Mouse (Mus musculus) olfactory bulb, adult 2 months (tissue): ENCODE results near the gene Klf1. TPM values are rescaled to one million over a fixed set of nuclear protein-coding genes. Genes with fewer than 3 reads are reported as not detected.

Experiments used
- H3K27ac ChIP-seq: fragments of 200-500 bp; 2 replicates; pipeline ENCODE4 v1.5.1; 2012; ENCODE audit warnings: low read depth, low read length; ENCODE audit not compliant: insufficient read depth
- H3K4me1 ChIP-seq: fragments of 200-500 bp; 2 replicates; pipeline ENCODE4 v1.6.1; 2012; ENCODE audit warnings: low read length; ENCODE audit not compliant: control insufficient read depth, insufficient read depth
- H3K4me3 ChIP-seq: fragments of 200-500 bp; 2 replicates; pipeline ENCODE4 v1.5.1; 2012; ENCODE audit warnings: mild to moderate bottlenecking, low read depth, low read length, moderate library complexity; ENCODE audit not compliant: insufficient read depth
- CTCF ChIP-seq: fragments of 200-500 bp; IDR thresholded peaks from 2 replicates; pipeline ENCODE4 v1.5.1; 2012; ENCODE audit warnings: low read depth, mild to moderate bottlenecking, low read length, moderate library complexity; ENCODE audit not compliant: insufficient read depth
- POLR2A ChIP-seq: fragments of 200-500 bp; IDR thresholded peaks from 2 replicates; pipeline ENCODE4 v1.6.1; 2012; ENCODE audit warnings: mild to moderate bottlenecking, low read depth, low read length, moderate library complexity; ENCODE audit not compliant: insufficient read depth
- WGBS: fragments of 180-500 bp; shearing (Covaris S2); methylation state at CpG from one replicate; pipeline ENCODE4 v1.1.7; 2018; 5-methylcytosine and 5-hydroxymethylcytosine counted together
- polyA plus RNA-seq: library from polyadenylated mRNA; stranded (reverse); fragments of >200 nt; gene quantifications from 2 replicates; pipeline ENCODE4 v1.2.4, GENCODE M21; 2012; ENCODE audit warnings: low replicate concordance; ENCODE audit not compliant: missing spikeins, insufficient read depth, insufficient read length

The Klf1 gene
- polyA plus RNA-seq, 1 experiment: not detected

DNA sequence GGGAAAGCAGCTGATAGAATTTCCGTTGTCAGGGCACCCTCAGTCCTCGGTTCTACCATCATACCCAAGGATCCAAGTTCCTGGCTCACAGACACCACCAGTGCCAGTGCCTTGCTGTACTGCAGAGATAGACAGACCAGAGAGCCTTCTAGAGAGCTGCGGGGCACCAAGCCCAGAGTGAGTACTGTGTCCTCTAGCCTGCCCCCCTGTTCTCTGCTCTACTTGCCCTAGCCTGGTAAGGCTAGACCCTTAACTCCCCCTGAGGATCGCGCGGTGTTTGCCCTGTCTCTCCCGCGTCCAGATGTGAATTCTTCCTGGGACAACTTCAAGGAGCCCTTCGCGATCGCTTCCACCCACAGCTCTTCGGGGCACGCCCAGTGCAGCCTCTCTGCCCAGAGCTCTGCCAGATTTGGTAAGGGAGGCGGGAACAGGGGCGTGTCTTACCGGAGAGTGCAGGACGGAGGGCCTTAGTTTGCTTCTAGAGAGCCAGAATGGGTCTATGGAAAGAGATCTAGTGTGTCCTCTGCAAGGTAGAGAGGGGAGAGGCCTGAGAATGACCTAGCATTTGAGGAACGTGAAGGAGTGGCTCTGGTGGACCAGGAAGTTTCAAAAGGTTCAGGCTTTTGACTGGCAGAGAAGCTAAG lies 51.0 kb downstream of the Klf1 start:
- WGBS: 18% methylated on average over 18 of the region's 18 CpGs
- TF ChIP-seq POLR2A (no peak), CTCF (no peak)
- Histone ChIP-seq H3K4me3 (no peak overlapping the region), H3K27ac (no peak overlapping the region), H3K4me1 (peaks cover 4% of the 10 kb centered on the region)

Other genes starting within 250 kb of the Klf1 start
- gene Ier2, start 239.1 kb upstream of the Klf1 start, polyA plus RNA-seq: not detected in 2 replicates
- not detected in 2 replicates for gene Trmt1, start 215.6 kb upstream of the Klf1 start, polyA plus RNA-seq
- not detected in 2 replicates for gene Nacc1, start 214.1 kb upstream of the Klf1 start, polyA plus RNA-seq
- not detected in 2 replicates for gene Lyl1, start 200.5 kb upstream of the Klf1 start, polyA plus RNA-seq
- gene G430095P16Rik, start 178.9 kb upstream of the Klf1 start, polyA plus RNA-seq: not detected in 2 replicates
- gene Nfix, start 101.6 kb upstream of the Klf1 start, polyA plus RNA-seq: not detected in 2 replicates
- gene Dand5, start 79.1 kb upstream of the Klf1 start, polyA plus RNA-seq: not detected in 2 replicates
- gene Gadd45gip1, start 70.4 kb upstream of the Klf1 start, polyA plus RNA-seq: not detected in 2 replicates
- not detected in 2 replicates for gene Rad23a, start 61.3 kb upstream of the Klf1 start, polyA plus RNA-seq
- gene Calr, start 55.0 kb upstream of the Klf1 start, polyA plus RNA-seq: 225 TPM in 1 of 2 replicates, not detected in the other
- not detected in 2 replicates for gene Farsa, start 44.9 kb upstream of the Klf1 start, polyA plus RNA-seq
- not detected in 2 replicates for gene Syce2, start 29.8 kb upstream of the Klf1 start, polyA plus RNA-seq
- not detected in 2 replicates for gene Gcdh, start 8.0 kb upstream of the Klf1 start, polyA plus RNA-seq
- gene Dnase2a, start 6.6 kb downstream of the Klf1 start, polyA plus RNA-seq: not detected in 2 replicates
- gene Mast1, start 35.4 kb downstream of the Klf1 start, polyA plus RNA-seq: not detected in 2 replicates
- not detected in 2 replicates for gene Rtbdn, start 45.1 kb downstream of the Klf1 start, polyA plus RNA-seq
- not detected in 2 replicates for gene Gm49661, start 67.5 kb downstream of the Klf1 start, polyA plus RNA-seq
- gene Prdx2, start 67.7 kb downstream of the Klf1 start, polyA plus RNA-seq: not detected in 2 replicates
- not detected in 2 replicates for gene Rnaseh2a, start 67.8 kb downstream of the Klf1 start, polyA plus RNA-seq
- gene Junb, start 76.8 kb downstream of the Klf1 start, polyA plus RNA-seq: not detected in 2 replicates
- gene Hook2, start 88.7 kb downstream of the Klf1 start, polyA plus RNA-seq: not detected in 2 replicates
- not detected in 2 replicates for gene Best2, start 112.6 kb downstream of the Klf1 start, polyA plus RNA-seq
- not detected in 2 replicates for gene Asna1, start 123.4 kb downstream of the Klf1 start, polyA plus RNA-seq
- gene Trir, start 124.9 kb downstream of the Klf1 start, polyA plus RNA-seq: not detected in 2 replicates
- not detected in 2 replicates for gene Tnpo2, start 135.0 kb downstream of the Klf1 start, polyA plus RNA-seq
- gene Fbxw9, start 158.1 kb downstream of the Klf1 start, polyA plus RNA-seq: not detected in 2 replicates
- not detected in 2 replicates for gene Gm5741, start 166.1 kb downstream of the Klf1 start, polyA plus RNA-seq
- not detected in 2 replicates for gene Dhps, start 169.8 kb downstream of the Klf1 start, polyA plus RNA-seq
- gene Wdr83os, start 178.8 kb downstream of the Klf1 start, polyA plus RNA-seq: not detected in 2 replicates
- not detected in 2 replicates for gene Wdr83, start 179.4 kb downstream of the Klf1 start, polyA plus RNA-seq
- 98.2 TPM in 1 of 2 replicates, not detected in the other for gene Man2b1, start 181.3 kb downstream of the Klf1 start, polyA plus RNA-seq
- gene Zfp791, start 221.2 kb downstream of the Klf1 start, polyA plus RNA-seq: not detected in 2 replicates
- not detected in 2 replicates for gene Cks1brt, start 250.0 kb downstream of the Klf1 start, polyA plus RNA-seq